15 mouse cellular contexts compared by ENCODE assay signal in the genomic region with DNA sequence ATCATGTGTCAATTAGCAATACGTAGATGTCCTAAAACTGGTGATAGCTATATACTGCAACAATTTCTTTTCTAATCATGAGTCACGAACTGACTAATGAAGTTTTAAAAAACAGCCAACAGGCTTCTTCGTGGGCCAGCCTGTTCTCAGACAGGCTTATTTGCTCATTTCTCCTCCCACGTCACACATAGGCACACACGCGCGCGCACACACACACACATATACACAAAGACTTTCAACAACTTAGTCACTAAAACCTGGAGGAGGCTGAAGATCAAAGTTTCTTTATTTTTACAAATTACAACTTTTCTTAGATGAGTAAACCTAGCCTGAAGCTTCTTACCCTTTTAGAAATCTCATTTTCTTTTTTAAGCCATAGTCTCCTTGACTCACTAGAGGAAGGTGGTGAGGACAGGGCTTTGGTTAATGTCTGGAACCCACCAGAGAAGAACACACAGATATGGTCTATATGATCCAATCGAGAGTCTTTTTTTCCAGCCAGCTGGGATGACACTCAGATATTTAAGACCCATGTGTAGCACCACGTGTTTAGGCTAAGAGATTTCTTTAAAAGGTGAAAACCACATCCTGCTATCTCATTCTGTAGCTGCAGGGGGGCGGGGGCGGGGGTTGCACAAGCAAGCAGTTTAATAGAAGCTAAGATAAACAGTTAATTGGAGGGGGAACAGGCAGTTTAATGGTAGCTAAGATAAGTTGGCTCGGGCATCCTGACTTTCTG.
A peak's percentile ranks its signal among the peaks of the same experiment; 100 is the strongest.
DNase-seq lines count a peak whose midpoint lies in the region; ATAC-seq lines count a peak whose summit lies in the region.
"Had no signal": no experiment of that assay in that cellular context is flagged by ENCODE, and none has a peak within 500 bp of the region (broad histone marks: within the 10 kb centered on the region; RNA-seq: fewer than 3 reads in every experiment).

No protein-coding gene starts in this region.

- H3K4me3 ChIP-seq in forebrain, embryonic 15.5 days, result no peak overlapping the region
- H3K4me3 ChIP-seq: left cerebral cortex, adult 2 months had no signal

- H3K9ac ChIP-seq in forebrain, embryonic 15.5 days (replicated peaks), result no peak overlapping the region

- no peak overlapping the region for H3K27ac ChIP-seq in forebrain, embryonic 15.5 days (replicated peaks)
- H3K27ac ChIP-seq: left cerebral cortex, adult 2 months; macrophage had no signal

- DNase-seq in frontal cortex, postnatal 36 days (ENCODE audit: low spot score in 2 of 2), result no peak
- no peak for DNase-seq in layer of hippocampus, adult 9-11 months
- DNase-seq in neural tube, embryonic 10.5 days (ENCODE audit: extremely low spot score, low spot score), result no peak
- DNase-seq: gastrocnemius, postnatal 36 days; kidney, postnatal 4 days; spleen, adult 18-20 months; thymus, adult 2 months had no signal

- no peaks in the 10 kb centered on the region for H3K27me3 ChIP-seq in forebrain, embryonic 15.5 days

- no peak overlapping the region for H3K4me2 ChIP-seq in forebrain, embryonic 15.5 days (replicated peaks)

- no peaks in the 10 kb centered on the region for H3K36me3 ChIP-seq in forebrain, embryonic 15.5 days

- peaks cover 13% of the 10 kb centered on the region for H3K4me1 ChIP-seq in forebrain, embryonic 15.5 days

- peak; percentile 44 for ATAC-seq in frontal cortex, adult (ENCODE audit: low TSS enrichment)
- ATAC-seq in CD4-positive, CD25-positive, alpha-beta regulatory T cell, adult 4 months, result peak; percentile 89
- ATAC-seq in hematopoietic stem cell, adult 5-6 weeks (replicated peaks in 1 of 2; ENCODE audit: insufficient read depth in 1 of 2, low FRiP score in 2 of 2, low TSS enrichment in 1 of 2, low read depth in 1 of 2, poor library complexity in 2 of 2, severe bottlenecking in 2 of 2), result peak; percentile 14 to 49; a peak in 2 of 4 replicates
- ATAC-seq in megakaryocyte, adult 5-6 weeks (ENCODE audit: poor library complexity, severe bottlenecking), result peak; percentile 55
- ATAC-seq in forebrain, embryonic 15.5 days (replicated peaks), result no peak
- ATAC-seq: forebrain, embryonic 16.5 days had no signal

- H3K9me3 ChIP-seq in forebrain, embryonic 15.5 days, result no peaks in the 10 kb centered on the region

- 86% methylated on average over 13 of the region's 13 CpGs for WGBS in forebrain, embryonic 15.5 days
